Mouse (Mus musculus) neural tube, embryonic 14.5 days (tissue): Measurements from ENCODE around the gene Ift43. TPM values are rescaled to one million over a fixed set of nuclear protein-coding genes. Genes with fewer than 3 reads are reported as not detected.

Experiments
- ATAC-seq: fragments of 200-750 bp; cut with Nextera tagmentation; 2 replicates; pipeline ENCODE4 v1.8.0; 2017; ENCODE audit warnings: low read depth, mild to moderate bottlenecking, moderate TSS enrichment, moderate library complexity
- H3K27ac ChIP-seq: fragments of 300-500 bp; sonication (generic); 2 replicates; pipeline ENCODE4 v1.5.1; 2014; ENCODE audit warnings: low read depth, mild to moderate bottlenecking, control low read depth, low read length, moderate library complexity, mixed read lengths
- H3K27me3 ChIP-seq: fragments of 300-500 bp; sonication (generic); 2 replicates; pipeline ENCODE4 v1.6.1; 2014; ENCODE audit warnings: low read length; ENCODE audit not compliant: control insufficient read depth, insufficient read depth
- H3K36me3 ChIP-seq: fragments of 300-500 bp; sonication (generic); 2 replicates; pipeline ENCODE4 v1.6.1; 2014; ENCODE audit warnings: low read length, mixed read lengths; ENCODE audit not compliant: control insufficient read depth, insufficient read depth
- H3K4me1 ChIP-seq: fragments of 300-500 bp; sonication (generic); 2 replicates; pipeline ENCODE4 v1.6.1; 2014; ENCODE audit warnings: low read length; ENCODE audit not compliant: control insufficient read depth, insufficient read depth
- H3K4me2 ChIP-seq: fragments of 300-500 bp; sonication (generic); 2 replicates; pipeline ENCODE4 v1.6.1; 2014; ENCODE audit warnings: mild to moderate bottlenecking, low read depth, low read length, control low read depth
- H3K4me3 ChIP-seq: fragments of 300-500 bp; sonication (generic); 2 replicates; pipeline ENCODE4 v1.5.1; 2014; ENCODE audit warnings: low read depth, low read length, control low read depth, mixed read lengths
- H3K9ac ChIP-seq: fragments of 300-500 bp; sonication (generic); replicated peaks from 2 replicates; pipeline ENCODE4 v1.6.1; 2014; ENCODE audit warnings: low read depth, mild to moderate bottlenecking, control low read depth, low read length, mixed read lengths
- H3K9me3 ChIP-seq: fragments of 300-500 bp; sonication (generic); 2 replicates; pipeline ENCODE4 v1.6.1; 2016; ENCODE audit warnings: low read length; ENCODE audit not compliant: control insufficient read depth
- WGBS: fragments of 180-500 bp; shearing (Covaris S2); extraction: QIAGEN DNeasy Blood & Tissue Kit; methylation state at CpG from one replicate; pipeline ENCODE4 v1.1.7; 2014; 5-methylcytosine and 5-hydroxymethylcytosine counted together
- polyA plus RNA-seq: library from polyadenylated mRNA; unstranded; fragments of >200 nt; fragmentation: Nextera tagmentation; extraction: Ambion mirVana; gene quantifications from 2 replicates; pipeline ENCODE4 v1.2.1, GENCODE M21; 2014

The Ift43 gene
- polyA plus RNA-seq, 1 experiment from 2014 or later, result 38.1 TPM

DNA sequence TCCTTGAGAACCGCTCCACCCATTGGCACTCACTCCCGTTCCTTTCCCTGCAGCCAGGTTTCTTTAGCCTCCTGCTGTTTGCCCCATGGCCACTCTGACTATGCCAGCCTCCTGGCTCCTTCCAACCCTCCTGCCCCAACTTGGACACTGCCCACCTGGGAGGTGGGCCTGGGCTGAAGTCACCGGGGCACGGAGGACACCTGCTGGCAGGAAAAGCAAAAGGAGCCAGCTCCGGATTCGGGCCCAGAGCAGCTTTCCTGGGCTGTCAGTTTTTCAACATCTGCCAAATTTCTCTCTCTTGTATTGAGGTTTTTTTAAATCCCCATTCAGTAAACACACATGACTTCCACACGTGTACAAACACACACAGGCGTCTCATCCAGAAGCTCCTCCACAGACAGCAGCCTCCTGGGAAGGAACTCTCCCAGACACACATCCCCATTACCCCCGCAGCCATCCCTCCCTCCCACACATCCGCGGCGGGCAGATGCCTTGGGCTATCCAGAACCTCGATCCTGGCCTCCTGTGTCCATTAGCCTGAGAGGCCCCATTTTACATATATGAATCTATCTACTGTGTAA is 5.9 kb upstream of the Ift43 start:
- no peaks in the 10 kb centered on the region for H3K27me3 ChIP-seq
- peaks cover 12% of the 10 kb centered on the region for H3K4me1 ChIP-seq
- H3K9ac ChIP-seq, result no peak overlapping the region; the same call in 1 of the 2 replicates
- WGBS, result 9% methylated on average over 13 of the region's 13 CpGs
- no peak overlapping the region for H3K27ac ChIP-seq
- H3K9me3 ChIP-seq, result no peaks in the 10 kb centered on the region
- no peak overlapping the region; the same call in 1 of the 2 replicates for H3K4me3 ChIP-seq
- ATAC-seq, result no peak
- peak overlapping the region; percentile 95 for H3K4me2 ChIP-seq
- H3K36me3 ChIP-seq, result no peaks in the 10 kb centered on the region

DNA sequence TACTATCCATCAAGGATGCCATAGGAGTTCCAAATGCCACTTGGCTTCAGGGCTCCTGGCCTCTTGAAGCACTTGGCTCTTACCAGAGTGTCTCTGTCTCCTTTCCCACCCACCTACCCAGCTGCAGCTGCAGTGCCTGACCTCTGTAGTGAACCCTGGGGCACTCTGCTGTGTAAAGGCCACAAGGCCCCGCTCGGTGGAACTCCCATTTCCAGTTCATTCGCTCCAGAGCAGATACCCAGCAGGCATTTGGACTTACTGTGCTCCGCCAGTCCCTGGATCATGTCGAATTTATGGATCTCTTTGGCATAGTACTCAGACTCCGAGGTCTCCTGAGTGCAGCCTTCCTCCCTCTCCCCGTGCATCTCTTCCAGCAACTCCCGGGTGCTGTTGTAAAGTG is 5.0 kb upstream of the Ift43 start:
- Histone ChIP-seq H3K27me3 (no peaks in the 10 kb centered on the region), H3K9ac (no peak overlapping the region; the same call in 1 of the 2 replicates), H3K36me3 (no peaks in the 10 kb centered on the region), H3K9me3 (no peaks in the 10 kb centered on the region), H3K27ac (no peak overlapping the region), H3K4me1 (peaks cover 12% of the 10 kb centered on the region), H3K4me2 (peak overlapping the region; percentile 95), H3K4me3 (peak overlapping the region; percentile 42; the same call in 1 of the 2 replicates)
- ATAC-seq, result no peak
- 6% methylated on average over 8 of the region's 8 CpGs for WGBS

DNA sequence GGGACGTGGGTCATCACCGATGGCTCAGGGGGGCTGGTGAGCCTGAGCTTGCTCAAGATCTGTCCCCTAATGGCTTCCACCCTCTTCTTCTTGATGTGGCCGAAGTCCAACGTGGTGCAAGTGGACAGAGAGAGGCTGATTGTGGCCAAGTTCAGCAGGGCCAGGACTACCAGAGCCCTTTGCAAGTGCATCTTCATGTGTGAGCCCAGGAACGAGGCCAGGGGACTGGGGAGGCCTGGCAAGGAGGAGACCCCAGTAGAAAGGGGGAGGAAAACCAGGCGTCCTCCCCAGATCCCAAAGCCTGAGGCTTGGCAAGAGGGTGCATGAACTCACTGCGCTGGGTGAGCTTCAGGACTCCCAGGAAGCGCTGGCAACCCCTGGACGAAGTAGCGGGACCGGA is 4.6 kb upstream of the Ift43 start:
- H3K9me3 ChIP-seq, result no peaks in the 10 kb centered on the region
- H3K27me3 ChIP-seq, result no peaks in the 10 kb centered on the region
- peak overlapping the region; percentile 42 for H3K4me3 ChIP-seq
- 27% methylated on average over 11 of the region's 11 CpGs for WGBS
- no peak overlapping the region for H3K27ac ChIP-seq
- H3K9ac ChIP-seq, result peak overlapping the region; percentile 25
- H3K36me3 ChIP-seq, result no peaks in the 10 kb centered on the region
- no peak for ATAC-seq
- H3K4me2 ChIP-seq, result peak overlapping the region; percentile 95
- peaks cover 12% of the 10 kb centered on the region for H3K4me1 ChIP-seq

DNA sequence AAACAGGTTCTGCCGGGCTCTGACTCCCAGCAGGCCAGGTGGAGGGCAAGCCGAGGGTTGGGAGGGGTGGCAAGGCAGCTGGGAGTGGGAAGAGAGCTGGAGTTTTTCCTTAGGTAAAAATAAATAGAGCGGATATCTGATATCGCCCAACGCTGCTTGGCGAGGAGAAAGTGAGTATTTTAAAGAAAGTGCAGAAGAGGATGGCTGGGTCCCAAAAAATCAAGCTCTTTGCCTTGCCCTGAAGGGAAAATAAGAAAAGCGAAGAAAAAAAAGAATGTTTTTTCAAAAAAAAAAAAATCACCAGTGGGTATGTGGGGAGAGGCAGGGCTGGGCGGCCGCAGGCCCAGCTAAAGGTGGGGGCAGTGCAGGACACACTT is 4.2 kb upstream of the Ift43 start:
- peak overlapping the region; percentile 42 for H3K4me3 ChIP-seq
- H3K4me1 ChIP-seq, result peaks cover 15% of the 10 kb centered on the region
- no peaks in the 10 kb centered on the region for H3K36me3 ChIP-seq
- ATAC-seq, result no peak
- 17% methylated on average over 9 of the region's 9 CpGs for WGBS
- peak overlapping the region; percentile 43 for H3K9ac ChIP-seq
- H3K27me3 ChIP-seq, result no peaks in the 10 kb centered on the region
- no peaks in the 10 kb centered on the region for H3K9me3 ChIP-seq
- peak overlapping the region; percentile 95 for H3K4me2 ChIP-seq
- H3K27ac ChIP-seq, result no peak overlapping the region; the same call in 1 of the 2 replicates

DNA sequence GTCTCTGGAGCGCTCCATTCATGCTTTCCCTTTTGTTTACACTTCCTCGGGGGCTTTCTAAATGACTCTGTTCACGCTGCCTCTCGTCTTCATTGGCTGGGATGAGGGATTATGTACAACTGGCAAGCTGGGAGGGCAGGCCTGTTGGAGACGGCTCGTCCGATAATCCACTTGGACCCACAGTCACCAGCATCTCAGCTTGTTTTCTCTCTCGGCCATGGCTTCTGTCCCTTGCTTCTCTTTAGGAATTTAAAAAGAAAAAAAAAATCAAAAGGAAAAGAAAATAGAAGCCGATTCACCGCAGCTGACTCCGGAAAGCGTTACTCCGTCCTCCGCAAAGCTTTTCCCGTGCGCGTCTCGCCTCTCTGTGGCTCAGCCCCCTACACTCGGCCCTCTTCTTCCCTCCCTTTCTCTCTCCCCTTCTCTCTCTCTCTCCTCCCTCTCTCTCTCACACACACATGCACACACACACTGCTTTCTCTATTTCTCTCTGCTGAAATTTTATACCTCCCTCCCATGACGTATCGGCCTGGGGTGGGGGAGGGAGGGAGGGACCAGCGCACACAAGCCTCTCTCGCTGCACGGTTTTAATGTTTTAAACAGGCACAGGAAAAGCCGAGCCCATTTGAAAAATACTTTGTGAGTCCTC is 3.7 kb upstream of the Ift43 start, which contains the start of gene Tgfb3:
TSS of gene Tgfb3 (minus strand) at position 489 of the 649 bp plus-strand sequence.
- Histone ChIP-seq H3K27me3 (no peaks in the 10 kb centered on the region), H3K27ac (peak within 1 kb of the TSS; percentile 72; the same call in 1 of the 2 replicates), H3K4me1 (peaks cover 17% of the 10 kb centered on the region), H3K36me3 (no peaks in the 10 kb centered on the region), H3K9me3 (no peaks in the 10 kb centered on the region), H3K4me3 (peak within 1 kb of the TSS; percentile 42), H3K9ac (peak within 1 kb of the TSS; percentile 43), H3K4me2 (peak within 1 kb of the TSS; percentile 95)
- ATAC-seq, result peak; percentile 44; the same call in 1 of the 2 replicates
- WGBS, result under 1% methylated on average over 25 of the region's 25 CpGs

DNA sequence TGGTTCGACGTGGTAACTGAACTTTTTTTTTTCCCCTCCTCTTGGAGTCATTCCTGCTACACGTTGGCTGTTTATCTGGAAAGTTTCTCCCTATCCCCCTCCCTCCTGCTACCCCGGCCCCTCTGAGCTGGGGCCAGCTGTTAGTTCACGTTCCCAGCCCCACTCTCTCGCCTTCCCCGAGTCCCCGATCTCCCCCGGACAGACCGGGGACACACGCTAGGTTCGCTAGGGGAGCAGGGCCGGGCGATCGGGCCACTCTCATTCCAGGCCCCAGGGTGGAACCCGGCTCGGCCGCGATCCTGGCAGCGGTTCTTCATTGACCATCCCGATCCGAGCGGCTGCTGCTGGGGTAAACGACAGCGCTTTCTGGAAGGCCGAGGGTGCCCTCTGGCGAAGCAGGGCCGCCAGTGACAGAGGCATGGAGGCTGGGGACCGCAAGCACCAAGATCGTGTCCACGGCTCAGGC is 3.1 kb upstream of the Ift43 start:
- no peaks in the 10 kb centered on the region for H3K27me3 ChIP-seq
- H3K27ac ChIP-seq, result peak overlapping the region; percentile 72; the same call in 1 of the 2 replicates
- peak; percentile 85 for ATAC-seq
- peak overlapping the region; percentile 43 for H3K9ac ChIP-seq
- under 1% methylated on average over 31 of the region's 31 CpGs for WGBS
- H3K4me2 ChIP-seq, result peak overlapping the region; percentile 95
- H3K4me3 ChIP-seq, result peak overlapping the region; percentile 42
- H3K36me3 ChIP-seq, result no peaks in the 10 kb centered on the region
- H3K9me3 ChIP-seq, result no peaks in the 10 kb centered on the region
- H3K4me1 ChIP-seq, result peaks cover 17% of the 10 kb centered on the region

DNA sequence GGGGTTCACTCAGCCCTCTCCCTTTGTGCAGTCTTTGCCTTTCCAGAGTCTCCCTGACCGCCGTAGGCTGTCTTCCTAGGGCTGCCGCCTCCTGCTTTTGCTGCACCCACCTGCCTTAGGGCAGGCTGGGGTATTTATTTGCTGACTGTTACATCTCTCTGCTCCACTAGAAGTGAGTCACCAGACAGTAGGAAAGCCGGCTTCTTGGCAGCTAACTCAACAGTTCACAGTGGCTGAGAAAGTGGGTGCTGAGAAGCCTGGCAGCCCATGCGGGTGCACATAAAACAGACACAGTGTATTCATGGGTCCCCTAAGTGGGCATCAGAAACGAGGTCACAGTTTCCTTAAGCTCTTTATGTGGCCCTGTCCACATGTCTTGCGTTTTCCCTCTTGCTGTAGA is 3.5 kb downstream of the Ift43 start:
- Histone ChIP-seq H3K4me1 (0 out of 2 replicates have a peak, but pooled peaks cover 5% of the 10 kb centered on the region), H3K36me3 (peaks cover 3% of the 10 kb centered on the region), H3K27ac (no peak overlapping the region), H3K27me3 (no peaks in the 10 kb centered on the region), H3K9ac (no peak overlapping the region), H3K4me3 (no peak overlapping the region), H3K4me2 (no peak overlapping the region), H3K9me3 (no peaks in the 10 kb centered on the region)
- ATAC-seq, result no peak
- 94% methylated on average over 7 of the region's 7 CpGs for WGBS

DNA sequence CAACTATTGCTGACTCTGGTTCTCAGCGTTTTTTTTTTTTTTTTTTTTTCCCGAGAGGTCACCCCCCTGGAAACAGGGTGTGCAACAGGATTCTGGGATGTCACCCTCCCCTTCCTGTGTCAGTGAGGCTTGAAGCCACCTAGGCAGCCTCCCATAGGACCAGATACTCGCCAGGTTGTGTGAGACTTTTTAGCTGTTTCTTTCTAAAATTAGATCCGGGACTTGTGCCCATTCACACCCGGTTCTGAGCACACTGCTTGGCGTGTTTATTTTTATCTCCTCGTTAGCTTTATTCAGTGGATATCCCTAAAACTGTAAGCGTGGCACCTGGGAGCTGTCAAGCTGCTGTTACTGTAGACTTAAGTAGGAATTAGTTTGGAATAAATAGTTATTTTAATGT is 4.2 kb downstream of the Ift43 start:
- no peaks in the 10 kb centered on the region for H3K9me3 ChIP-seq
- no peak overlapping the region for H3K4me2 ChIP-seq
- H3K4me1 ChIP-seq, result 0 out of 2 replicates have a peak, but pooled peaks cover 5% of the 10 kb centered on the region
- no peak for ATAC-seq
- H3K27ac ChIP-seq, result no peak overlapping the region
- no peaks in the 10 kb centered on the region for H3K27me3 ChIP-seq
- WGBS, result 84% methylated on average over 8 of the region's 8 CpGs
- H3K9ac ChIP-seq, result no peak overlapping the region
- H3K36me3 ChIP-seq, result peaks cover 3% of the 10 kb centered on the region
- H3K4me3 ChIP-seq, result no peak overlapping the region

DNA sequence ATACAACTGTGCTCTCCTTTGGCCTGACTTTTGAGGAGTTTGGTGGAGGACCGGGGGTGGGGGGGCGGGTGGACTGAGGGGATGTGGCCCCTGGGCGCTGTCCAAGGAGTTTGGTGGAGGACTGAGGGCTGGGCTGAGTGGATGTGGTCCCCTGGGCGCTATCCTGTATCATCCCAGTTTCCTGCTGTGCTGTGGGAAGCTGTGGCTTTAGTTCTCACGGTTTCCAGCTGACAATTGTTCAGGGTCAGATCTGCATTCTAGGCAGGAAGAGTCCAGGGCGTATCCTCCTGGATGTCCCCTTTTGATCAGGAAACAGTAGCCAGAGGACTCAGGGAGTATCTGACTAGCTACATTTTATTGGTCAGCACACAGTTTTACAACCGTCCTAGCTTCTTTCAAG is 5.7 kb downstream of the Ift43 start:
- Histone ChIP-seq H3K27me3 (no peaks in the 10 kb centered on the region), H3K27ac (no peak overlapping the region), H3K9me3 (no peaks in the 10 kb centered on the region), H3K4me2 (no peak overlapping the region), H3K36me3 (peaks cover 3% of the 10 kb centered on the region), H3K9ac (no peak overlapping the region), H3K4me3 (no peak overlapping the region), H3K4me1 (0 out of 2 replicates have a peak, but pooled peaks cover 3% of the 10 kb centered on the region)
- no peak for ATAC-seq
- 70% methylated on average over 7 of the region's 7 CpGs for WGBS
